8 mouse cellular contexts compared by ENCODE assay signal in genomic region chr12:113138901-113139864, GRCm38 (mm10). TPM values are rescaled to one million over a fixed set of nuclear protein-coding genes. Genes with fewer than 3 reads are reported as not detected.
DNase-seq lines count a peak whose midpoint lies in the region; ATAC-seq lines count a peak whose summit lies in the region.

No protein-coding gene starts in this region.

- 0 out of 2 replicates have a peak overlapping the region, but pooled peaks have one; percentile 0 for H3K9ac ChIP-seq in neural tube, embryonic 11.5 days (ENCODE audit: low read length)
- peak overlapping the region; percentile 99 for H3K9ac ChIP-seq in heart, embryonic 14.5 days (ENCODE audit: low read length)
- peak overlapping the region; percentile 81 for H3K9ac ChIP-seq in midbrain, embryonic 13.5 days (replicated peaks)

- H3K4me3 ChIP-seq in neural tube, embryonic 11.5 days (ENCODE audit: low read depth, low read length), result peak overlapping the region; percentile 56
- peak overlapping the region; percentile 75 to 91 for H3K4me3 ChIP-seq in heart, embryonic 14.5 days (ENCODE audit: control insufficient read depth in 1 of 2, insufficient read depth in 1 of 2, low read depth in 1 of 2, low read length in 2 of 2)
- H3K4me3 ChIP-seq in midbrain, embryonic 13.5 days (replicated peaks), result peak overlapping the region; percentile 74

- peaks cover 26% of the 10 kb centered on the region for H3K4me1 ChIP-seq in neural tube, embryonic 11.5 days (ENCODE audit: control insufficient read depth, insufficient read depth, low read length)
- peaks cover 66 to 71% of the 10 kb centered on the region in 2 experiments for H3K4me1 ChIP-seq in heart, embryonic 14.5 days (ENCODE audit: control insufficient read depth in 2 of 2, insufficient read depth in 2 of 2, low read length in 2 of 2)
- peaks cover 49% of the 10 kb centered on the region for H3K4me1 ChIP-seq in midbrain, embryonic 13.5 days (replicated peaks)

- H3K27me3 ChIP-seq in neural tube, embryonic 11.5 days (ENCODE audit: control insufficient read depth, insufficient read depth, low read length), result 0 out of 2 replicates have a peak, but pooled peaks cover 6% of the 10 kb centered on the region
- no peaks in the 10 kb centered on the region for H3K27me3 ChIP-seq in heart, embryonic 14.5 days (ENCODE audit: control insufficient read depth, insufficient read depth, low read length)
- no peaks in the 10 kb centered on the region for H3K27me3 ChIP-seq in midbrain, embryonic 13.5 days

- intact Hi-C loops in left cerebral cortex, postnatal 4 days (cut with DNase I), result no loop called here

- ATAC-seq in neural tube, embryonic 11.5 days (ENCODE audit: insufficient read depth, low FRiP score, low TSS enrichment), result 0 out of 2 replicates have a peak, but pooled peaks have one; percentile 0
- ATAC-seq in heart, embryonic 14.5 days (ENCODE audit: insufficient number of reproducible peaks, insufficient read depth, low FRiP score, low read depth), result no peak
- ATAC-seq in midbrain, embryonic 13.5 days, result peak; percentile 5

- H3K4me2 ChIP-seq in neural tube, embryonic 11.5 days (ENCODE audit: low read depth), result peak overlapping the region; percentile 62
- peak overlapping the region; percentile 96 for H3K4me2 ChIP-seq in heart, embryonic 14.5 days (ENCODE audit: low read length)
- peak overlapping the region; percentile 82 for H3K4me2 ChIP-seq in midbrain, embryonic 13.5 days (replicated peaks)

- peak overlapping the region; percentile 78 for H3K27ac ChIP-seq in neural tube, embryonic 11.5 days (ENCODE audit: low read depth, low read length)
- peak overlapping the region; percentile 86 to 99 for H3K27ac ChIP-seq in heart, embryonic 14.5 days (replicated peaks in 1 of 2; ENCODE audit: control insufficient read depth in 1 of 2, insufficient read depth in 1 of 2, low read depth in 2 of 2, low read length in 2 of 2)
- H3K27ac ChIP-seq in midbrain, embryonic 13.5 days, result peak overlapping the region; percentile 88

- H3K9me3 ChIP-seq in neural tube, embryonic 11.5 days (ENCODE audit: control insufficient read depth, low read length), result no peaks in the 10 kb centered on the region
- H3K9me3 ChIP-seq in heart, embryonic 14.5 days (ENCODE audit: control insufficient read depth, low read length), result no peaks in the 10 kb centered on the region
- no peaks in the 10 kb centered on the region for H3K9me3 ChIP-seq in midbrain, embryonic 13.5 days

- WGBS in neural tube, embryonic 11.5 days, result 37% methylated on average over 11 of the region's 11 CpGs
- 29% methylated on average over 11 of the region's 11 CpGs for WGBS in heart, embryonic 14.5 days
- 32% methylated on average over 11 of the region's 11 CpGs for WGBS in midbrain, embryonic 13.5 days

- peaks cover 21% of the 10 kb centered on the region for H3K36me3 ChIP-seq in neural tube, embryonic 11.5 days (ENCODE audit: control insufficient read depth, insufficient read depth, low read length)
- peaks cover 66% of the 10 kb centered on the region for H3K36me3 ChIP-seq in heart, embryonic 14.5 days (ENCODE audit: control insufficient read depth, insufficient read depth, low read length)
- peaks cover 51% of the 10 kb centered on the region for H3K36me3 ChIP-seq in midbrain, embryonic 13.5 days

- DNase-seq in neural tube, embryonic 11.5 days (ENCODE audit: low spot score), result no peak
- DNase-seq in neural tube, embryonic 10.5 days (ENCODE audit: extremely low spot score, low spot score), result no peak
- DNase-seq in kidney, postnatal 25 days, result peak; percentile 61 to 86
- no peak for DNase-seq in left cerebral cortex, postnatal 4 days
- DNase-seq in layer of hippocampus, adult 9-11 months, result no peak
- DNase-seq in frontal cortex, postnatal 36 days (ENCODE audit: low spot score in 2 of 2), result no peak

RNA-seq across cellular contexts. Expression of gene Crip2, which starts 0.9 kb away (rescaled TPM):
- 198 and 211 TPM in 2 replicates for polyA plus RNA-seq in neural tube, embryonic 11.5 days (2014; fragmentation: Nextera tagmentation; extraction: Ambion mirVana)
- polyA plus RNA-seq in heart, embryonic 14.5 days (2014; fragmentation: Nextera tagmentation; extraction: Ambion mirVana), result 1,706 and 1,786 TPM in 2 replicates
- 360 TPM in 2 replicates for polyA plus RNA-seq in midbrain, embryonic 13.5 days (2015; fragmentation: Nextera tagmentation; extraction: Ambion mirVana)
- 100 to 1,000 TPM; 306 to 334 TPM for total RNA-seq in left cerebral cortex, postnatal 4 days (2021)

RNA-seq across cellular contexts. Expression of gene Crip1, which starts 6.9 kb away (rescaled TPM):
- polyA plus RNA-seq in neural tube, embryonic 11.5 days (2014; fragmentation: Nextera tagmentation; extraction: Ambion mirVana), result 53.3 and 58.2 TPM in 2 replicates
- polyA plus RNA-seq in heart, embryonic 14.5 days (2014; fragmentation: Nextera tagmentation; extraction: Ambion mirVana), result 586 and 589 TPM in 2 replicates
- 31.0 and 35.1 TPM in 2 replicates for polyA plus RNA-seq in midbrain, embryonic 13.5 days (2015; fragmentation: Nextera tagmentation; extraction: Ambion mirVana)
- total RNA-seq in left cerebral cortex, postnatal 4 days (2021), result 10 to 100 TPM; 14.9 to 16.3 TPM

RNA-seq across cellular contexts. Expression of gene Tedc1, which starts 17.0 kb away (rescaled TPM):
- 30.6 and 36.0 TPM in 2 replicates for polyA plus RNA-seq in neural tube, embryonic 11.5 days (2014; fragmentation: Nextera tagmentation; extraction: Ambion mirVana)
- 13.3 and 17.5 TPM in 2 replicates for polyA plus RNA-seq in heart, embryonic 14.5 days (2014; fragmentation: Nextera tagmentation; extraction: Ambion mirVana)
- polyA plus RNA-seq in midbrain, embryonic 13.5 days (2015; fragmentation: Nextera tagmentation; extraction: Ambion mirVana), result 21.3 and 21.6 TPM in 2 replicates
- total RNA-seq in left cerebral cortex, postnatal 4 days (2021), result 1 to 10 TPM; 5.6 to 5.7 TPM

RNA-seq across cellular contexts. Expression of gene Mta1, which starts 41.1 kb away (rescaled TPM):
- polyA plus RNA-seq in neural tube, embryonic 11.5 days (2014; fragmentation: Nextera tagmentation; extraction: Ambion mirVana), result 21.5 and 21.9 TPM in 2 replicates
- 14.6 and 15.5 TPM in 2 replicates for polyA plus RNA-seq in heart, embryonic 14.5 days (2014; fragmentation: Nextera tagmentation; extraction: Ambion mirVana)
- 17.2 and 17.4 TPM in 2 replicates for polyA plus RNA-seq in midbrain, embryonic 13.5 days (2015; fragmentation: Nextera tagmentation; extraction: Ambion mirVana)
- 100 to 1,000 TPM; 103 to 105 TPM for total RNA-seq in left cerebral cortex, postnatal 4 days (2021)

RNA-seq across cellular contexts. Expression of gene Tmem121, which starts 46.5 kb away (rescaled TPM):
- 13.2 and 13.7 TPM in 2 replicates for polyA plus RNA-seq in neural tube, embryonic 11.5 days (2014; fragmentation: Nextera tagmentation; extraction: Ambion mirVana)
- 1.1 and 1.2 TPM in 2 replicates for polyA plus RNA-seq in heart, embryonic 14.5 days (2014; fragmentation: Nextera tagmentation; extraction: Ambion mirVana)
- polyA plus RNA-seq in midbrain, embryonic 13.5 days (2015; fragmentation: Nextera tagmentation; extraction: Ambion mirVana), result 24.7 and 30.2 TPM in 2 replicates
- 10 to 100 TPM; 37.8 to 40.0 TPM for total RNA-seq in left cerebral cortex, postnatal 4 days (2021)

Comparison
In these comparisons a context has a peak if more than half of its experiments do, and no peak if none do; other contexts are left out.
1. DNase-seq: peak in kidney, postnatal 25 days (2 of 2); none in neural tube, embryonic 11.5 days (single experiment), neural tube, embryonic 10.5 days (single experiment), left cerebral cortex, postnatal 4 days (single experiment), layer of hippocampus, adult 9-11 months (single experiment) and frontal cortex, postnatal 36 days (0 of 2).
2. H3K9ac ChIP-seq: peak in every context shown above with its lines; median percentile 99 in heart, embryonic 14.5 days; 81 in midbrain, embryonic 13.5 days; 0 in neural tube, embryonic 11.5 days.
3. Peak in every context shown above with its lines, with median percentiles within 50 percentile points of each other: H3K27ac ChIP-seq, H3K4me2 ChIP-seq and H3K4me3 ChIP-seq.